Mouse (Mus musculus): ENCODE data around the gene Cfap58.

The Cfap58 gene

DNA sequence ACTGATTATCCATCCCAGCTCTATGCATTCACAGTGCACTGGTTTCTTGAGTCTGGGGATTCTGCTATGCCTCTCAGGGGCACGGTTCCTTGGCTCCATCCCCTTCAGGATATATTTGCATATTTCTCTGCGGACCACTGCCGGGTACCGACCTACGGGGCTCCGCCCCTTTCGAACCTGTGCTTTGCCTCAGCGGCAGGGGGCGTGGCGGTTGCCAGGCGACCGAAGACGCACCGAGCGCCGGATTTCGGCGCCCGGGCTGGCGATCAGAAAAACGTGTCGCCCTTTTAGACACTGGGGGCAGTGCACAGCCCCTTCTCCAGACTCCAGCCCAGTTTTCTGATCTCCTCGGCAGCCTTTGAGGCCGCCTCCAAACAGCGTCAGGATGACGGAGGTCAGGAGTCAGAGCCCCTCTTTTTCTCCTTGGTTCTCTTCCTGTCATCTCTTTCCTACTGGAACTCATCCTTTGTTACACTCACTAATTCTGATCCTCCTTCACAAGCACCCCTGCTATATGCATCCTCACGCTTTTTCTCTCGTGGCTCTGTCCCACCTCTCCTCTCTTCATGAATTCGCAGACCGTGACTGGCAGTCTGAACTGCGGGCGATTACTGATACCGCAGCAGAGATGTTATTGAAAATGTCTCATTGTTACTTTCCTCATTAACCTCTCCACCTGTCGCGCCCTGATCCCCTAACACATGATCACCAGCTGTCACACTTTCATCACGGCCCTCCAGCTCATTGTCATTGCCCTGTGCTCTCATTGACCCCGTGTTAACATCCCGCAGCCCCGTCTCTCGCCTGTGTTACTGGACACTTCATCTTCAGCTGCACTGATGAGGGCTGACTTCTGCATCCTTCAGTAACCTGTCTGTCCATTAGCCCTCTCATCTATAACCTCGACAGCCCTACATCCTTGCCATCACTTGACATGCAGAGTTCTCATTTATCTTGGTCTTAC is at the start of gene Cfap58:
Gene Cfap58 (plus strand): TSS at position 233 of the 964 bp plus-strand sequence.
- DNase-seq (ENCODE audit: low read depth), result peak; percentile 53

GRCm38 (mm10) chr19:47888037-47888436 is 49.4 kb upstream of the Cfap58 start:
- DNase-seq (ENCODE audit: low read depth), result no peak

DNA sequence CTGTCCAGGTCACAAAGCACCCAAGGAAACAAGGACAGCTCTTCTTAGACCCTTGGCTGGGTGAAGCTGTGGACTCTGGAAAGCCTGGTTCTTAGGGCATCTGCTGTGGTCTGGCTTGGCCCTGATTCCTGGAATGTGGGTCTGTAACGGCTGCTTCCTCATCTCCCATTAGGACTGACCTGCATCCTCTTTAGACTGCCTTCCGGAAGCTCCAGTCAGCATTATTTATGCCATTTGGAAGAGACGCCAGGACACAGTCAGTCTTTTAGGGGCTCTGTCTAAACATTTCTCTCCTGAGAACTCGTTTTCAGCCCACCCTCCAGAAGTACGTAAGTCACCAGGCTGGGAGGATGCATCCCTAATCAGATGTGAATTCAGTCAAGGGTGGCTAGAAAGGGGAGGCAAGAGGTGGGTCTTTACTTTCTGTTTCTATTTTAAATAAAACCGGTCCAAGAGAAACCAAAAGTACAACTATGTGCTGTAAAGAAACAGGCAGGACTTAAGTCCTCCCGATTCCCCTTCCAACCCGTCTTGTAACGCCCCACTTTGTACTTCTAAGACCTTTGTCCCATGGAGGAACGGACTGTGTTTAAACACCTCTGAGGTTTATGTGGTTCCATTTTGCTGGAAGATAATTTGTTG is 46.9 kb upstream of the Cfap58 start:
- DNase-seq (ENCODE audit: low read depth), result no peak

GRCm38 (mm10) chr19:47891562-47892312 is 45.7 kb upstream of the Cfap58 start:
- DNase-seq (ENCODE audit: low read depth), result no peak

DNA sequence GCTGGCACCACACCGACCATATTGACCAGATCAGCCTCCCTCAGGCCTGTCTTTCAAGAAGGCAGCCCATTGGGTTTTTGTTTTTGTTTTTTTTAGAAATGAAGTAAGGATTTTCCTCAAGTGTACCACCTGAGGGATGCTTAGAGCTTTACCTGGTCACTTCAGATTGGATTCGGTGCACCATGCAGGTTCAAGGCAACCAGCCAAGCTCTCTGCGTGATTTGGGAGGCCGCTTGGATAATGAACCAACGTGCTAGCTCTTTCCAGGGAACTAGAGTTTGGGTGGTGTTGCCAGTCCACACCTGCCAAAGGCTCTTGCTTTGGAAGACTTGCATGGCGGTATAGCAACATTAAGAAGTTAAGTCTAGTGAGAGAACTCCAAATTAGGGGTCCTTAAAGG is 44.4 kb upstream of the Cfap58 start:
- DNase-seq (ENCODE audit: low read depth), result no peak

DNA sequence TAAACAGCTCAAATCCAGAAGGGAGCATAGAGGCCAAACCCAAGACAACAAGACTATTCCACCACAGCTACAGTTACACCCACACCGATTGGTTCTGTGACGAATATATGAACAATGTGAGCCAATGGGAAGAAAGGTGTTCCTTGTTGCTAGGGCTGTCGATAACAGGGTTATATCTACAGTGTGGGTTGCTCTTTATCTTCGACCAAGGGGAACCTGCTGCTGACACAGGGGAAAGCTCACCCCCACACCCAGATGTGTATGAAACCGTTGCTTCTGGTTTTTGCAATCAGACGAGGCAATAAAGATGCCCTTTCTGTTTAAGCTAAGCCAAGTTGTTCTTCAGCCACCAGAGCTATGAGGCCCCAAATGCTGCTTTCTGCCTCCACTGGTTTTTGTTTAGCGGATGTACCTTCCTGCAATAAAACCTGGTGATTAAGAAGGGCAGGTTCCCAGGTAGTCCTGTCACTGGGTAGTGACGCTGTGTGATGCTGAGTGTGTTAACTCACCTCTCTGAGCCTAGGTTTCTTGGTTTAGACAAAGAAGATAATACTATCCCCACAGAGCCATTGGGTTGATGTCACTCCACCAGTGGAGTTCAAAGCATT is 38.9 kb upstream of the Cfap58 start:
- DNase-seq (ENCODE audit: low read depth), result no peak

GRCm38 (mm10) chr19:47900012-47900411 is 37.5 kb upstream of the Cfap58 start:
- DNase-seq (ENCODE audit: low read depth), result no peak

DNA sequence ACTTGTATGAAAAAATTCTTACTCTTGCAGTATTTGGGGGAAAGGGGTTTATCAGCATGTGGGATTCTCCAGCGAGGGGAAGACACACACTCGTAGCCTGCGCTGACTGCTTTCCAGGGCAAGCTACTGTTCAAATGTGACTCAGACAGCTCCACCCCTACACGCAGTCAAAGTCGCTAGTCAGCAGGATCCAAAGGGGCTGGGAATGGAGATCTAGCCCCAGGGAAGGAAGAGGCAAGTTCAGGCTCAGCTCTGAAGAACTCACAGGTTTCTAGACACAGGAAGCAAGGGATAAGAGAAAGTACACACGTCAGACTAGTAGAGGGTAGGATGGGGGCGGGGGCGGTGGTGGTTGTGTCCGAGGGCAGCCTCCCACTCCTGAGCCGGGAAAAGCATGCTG is 36.9 kb upstream of the Cfap58 start:
- DNase-seq (ENCODE audit: low read depth), result no peak

GRCm38 (mm10) chr19:47902316-47903201 is 34.9 kb upstream of the Cfap58 start:
- no peak for DNase-seq (ENCODE audit: low read depth)

DNA sequence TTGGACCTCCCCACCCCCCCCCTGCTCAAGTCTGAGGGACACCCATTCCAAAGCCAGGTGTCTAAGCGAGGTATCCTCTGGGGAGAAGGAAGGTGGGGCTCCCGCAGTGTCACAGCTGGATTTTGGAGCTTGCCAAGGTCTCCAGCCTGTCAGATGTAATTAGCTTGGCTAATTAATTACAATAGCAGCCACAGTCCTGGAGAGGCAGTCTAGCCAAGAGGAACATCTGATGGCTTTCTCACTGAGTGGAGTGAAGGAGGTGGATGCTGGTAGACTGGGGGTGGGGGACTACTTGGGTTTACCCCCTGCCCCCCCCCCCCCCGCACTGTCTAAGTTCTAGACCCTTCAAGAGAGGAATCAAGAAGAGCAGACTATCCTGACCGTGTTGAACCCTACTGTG is 33.8 kb upstream of the Cfap58 start:
- DNase-seq (ENCODE audit: low read depth), result no peak

- DNase-seq (ENCODE audit: low read depth), result no peak
Observed at GRCm38 (mm10) chr19:47905081-47905480, 32.4 kb upstream of the Cfap58 start.

GRCm38 (mm10) chr19:47905603-47906002 is 31.9 kb upstream of the Cfap58 start:
- DNase-seq (ENCODE audit: low read depth), result no peak

- no peak for DNase-seq (ENCODE audit: low read depth)
Observed at GRCm38 (mm10) chr19:47907596-47907995, 29.9 kb upstream of the Cfap58 start.

DNA sequence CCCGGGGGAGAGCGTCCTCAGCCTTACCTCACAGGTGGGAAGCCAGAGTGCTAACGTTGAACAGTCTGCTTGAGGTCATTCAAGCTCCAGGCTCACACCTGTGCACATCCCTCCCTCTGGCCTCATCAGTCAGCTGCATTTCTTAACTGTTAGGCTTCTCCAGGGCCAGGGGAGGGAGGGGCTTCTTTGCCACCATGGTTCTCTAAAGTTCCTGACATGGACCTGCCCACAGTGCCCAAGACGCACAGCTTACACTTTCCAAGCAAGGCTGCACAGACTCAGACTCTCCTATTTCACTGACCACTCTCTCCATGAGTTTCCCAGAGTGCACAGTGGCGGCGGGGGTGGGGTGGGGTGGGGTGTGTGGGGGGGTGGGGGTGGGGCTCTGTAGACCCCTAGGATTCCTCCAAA is 28.5 kb upstream of the Cfap58 start:
- no peak for DNase-seq (ENCODE audit: low read depth)

DNA sequence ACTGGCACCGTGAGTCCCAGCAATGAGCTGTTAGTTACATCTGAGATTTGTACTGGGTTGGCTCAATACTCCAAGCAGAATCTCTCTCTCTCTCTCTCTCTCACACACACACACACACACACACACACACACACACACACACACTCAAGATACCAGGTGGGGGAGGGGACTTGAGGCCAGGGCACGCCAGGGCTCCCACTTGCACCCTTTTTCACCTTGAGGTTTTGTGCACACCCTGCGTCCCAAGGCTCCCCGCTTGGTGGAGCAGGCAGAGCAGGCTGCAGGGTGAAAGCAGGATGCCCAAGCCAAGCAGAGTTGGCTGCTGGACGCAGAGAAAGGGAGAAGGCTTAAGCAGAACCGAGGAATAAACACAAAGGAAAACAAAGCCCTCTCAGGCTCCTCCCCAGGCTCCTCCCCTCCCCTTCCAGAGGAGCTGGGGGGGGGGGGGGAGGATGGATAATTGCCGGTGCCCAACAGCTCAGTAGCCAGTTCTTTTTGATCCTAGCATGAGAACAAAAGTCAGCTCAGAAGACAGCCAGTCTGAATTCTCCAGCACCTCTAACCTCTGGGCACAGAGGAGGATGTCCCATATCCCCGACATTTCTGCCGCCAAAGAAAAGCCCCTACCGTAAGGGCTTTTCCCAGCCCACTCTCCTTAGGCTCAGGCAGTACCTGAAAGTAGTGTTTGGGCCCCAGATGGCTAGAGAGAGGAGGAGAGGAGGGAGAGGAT is 27.9 kb upstream of the Cfap58 start:
- DNase-seq (ENCODE audit: low read depth), result no peak

DNA sequence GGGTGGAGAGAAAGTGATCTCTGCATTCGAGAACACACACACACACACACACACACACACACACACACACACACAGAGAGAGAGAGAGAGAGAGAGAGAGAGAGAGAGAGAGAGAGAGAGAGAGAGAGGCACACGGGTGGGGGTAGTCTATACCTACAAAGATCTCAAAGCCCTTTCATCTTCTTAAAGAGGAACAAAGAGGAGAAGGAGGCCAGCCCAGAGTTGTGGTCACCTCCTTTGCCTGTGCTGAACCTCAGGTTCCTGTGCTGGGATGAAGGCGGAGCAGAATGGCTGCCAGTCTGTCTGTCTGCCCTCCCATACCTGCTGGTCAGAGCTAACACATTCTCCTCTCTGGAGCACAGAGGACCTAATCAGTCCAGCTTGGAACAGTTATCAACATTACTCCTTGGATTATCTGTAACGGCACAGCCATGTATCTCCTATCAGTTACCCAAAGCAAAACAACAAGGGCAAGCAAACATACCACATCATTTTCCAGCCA is 27.3 kb upstream of the Cfap58 start:
- peak; percentile 28 for DNase-seq (ENCODE audit: low read depth)

- no peak for DNase-seq (ENCODE audit: low read depth)
Observed at GRCm38 (mm10) chr19:47910751-47911150, 26.7 kb upstream of the Cfap58 start.

DNA sequence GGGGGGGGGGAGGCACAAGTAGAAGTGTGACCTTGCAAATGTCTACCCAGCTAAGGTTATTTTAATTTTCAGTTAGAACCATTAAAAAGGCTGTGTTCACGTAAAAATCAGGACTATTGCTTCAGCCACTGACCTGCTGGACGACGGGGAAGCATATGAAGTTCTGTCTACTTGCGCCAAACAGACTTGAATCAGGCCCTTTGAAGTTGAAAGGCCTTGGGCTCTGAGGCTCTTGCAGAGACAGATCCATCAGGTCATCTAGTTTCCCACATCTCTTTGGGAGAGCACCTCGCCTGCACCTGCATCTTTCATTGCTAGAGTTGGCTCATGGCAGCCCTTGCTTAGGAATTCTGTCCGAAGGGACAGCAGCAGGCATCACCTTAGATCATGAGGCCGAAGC is 24.1 kb upstream of the Cfap58 start:
- DNase-seq (ENCODE audit: low read depth), result no peak

DNA sequence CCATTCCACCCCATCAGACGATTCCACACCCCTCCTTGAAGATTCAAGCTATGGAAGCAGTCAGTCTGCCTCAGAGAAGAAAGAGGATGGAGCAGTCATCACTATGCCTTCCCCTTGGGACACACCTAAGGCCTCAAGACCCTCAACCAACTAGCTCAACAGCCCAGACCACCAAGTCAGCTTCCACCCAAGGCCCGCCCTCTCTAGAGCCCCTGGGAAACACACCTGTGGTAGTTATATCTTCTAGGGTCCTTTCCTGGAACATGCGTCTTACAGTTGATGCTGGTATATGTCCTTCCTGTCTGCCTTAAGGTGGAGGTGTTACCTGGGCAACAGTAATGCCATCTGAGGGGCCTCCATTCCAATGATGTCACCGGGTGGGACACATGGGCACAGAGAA is 23.3 kb upstream of the Cfap58 start:
- no peak for DNase-seq (ENCODE audit: low read depth)

- no peak for DNase-seq (ENCODE audit: low read depth)
Observed at GRCm38 (mm10) chr19:47915251-47915650, 22.2 kb upstream of the Cfap58 start.

All from c-Kit-positive CD71-negative TER-119-negative erythroid progenitor cells, embryonic 14.5 days (primary cell).